Mouse (Mus musculus): ENCODE measurements around the gene Rfc2. TPM values are rescaled to one million over a fixed set of nuclear protein-coding genes. Genes with fewer than 3 reads are reported as not detected.

Gene Rfc2
- 100 to 1,000 TPM in 1 of 2 experiments, 10 to 100 TPM in 1; 89.2 to 101 TPM for total RNA-seq (2023)

DNA sequence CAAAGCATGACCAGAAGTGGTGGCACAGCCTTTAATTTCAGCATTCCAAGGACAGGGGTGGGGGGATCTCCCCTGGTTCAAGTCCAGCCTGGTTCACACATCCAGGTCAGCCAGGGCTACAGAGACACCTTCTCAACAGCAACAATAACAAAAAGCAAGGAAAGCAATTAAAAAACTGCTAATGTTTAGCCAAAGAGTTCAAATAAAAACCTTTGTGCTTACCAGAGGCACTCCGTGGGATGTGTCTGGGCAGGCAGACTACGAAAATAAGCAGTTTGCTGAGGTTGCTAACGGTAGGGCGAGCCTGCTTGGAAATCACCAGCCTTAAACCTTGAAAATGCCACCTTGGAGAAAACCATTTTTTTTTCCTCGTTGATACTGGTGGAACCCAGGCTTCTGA, at the start of gene Rfc2:
Gene Rfc2 (plus strand): TSS at position 221 of the 400 bp plus-strand sequence.

GRCm38 (mm10) chr5:134552110-134552972, 28.8 kb upstream of the Rfc2 start, which contains the start of gene Clip2:
TSS of gene Clip2 (minus strand) at chr5:134552434.

GRCm38 (mm10) chr5:134560071-134560449, 21.1 kb upstream of the Rfc2 start, which contains the start of gene Syna:
TSS of gene Syna (minus strand) at chr5:134560171.

GRCm38 (mm10) chr5:134614802-134615201, 33.6 kb downstream of the Rfc2 start, which contains the start of gene Lat2:
TSS of gene Lat2 (minus strand) at chr5:134615025.

GRCm38 (mm10) chr5:134639269-134639682, 58.1 kb downstream of the Rfc2 start, which contains the start of gene Eif4h:
TSS of gene Eif4h (minus strand) at chr5:134639490.

Other genes with a start within 250 kb of the Rfc2 start
- 10 to 100 TPM in 1 of 2 experiments, 1 to 10 TPM in 1; 8.8 to 14.1 TPM for gene Gtf2ird1, start 124.7 kb upstream of the Rfc2 start, total RNA-seq (2023)
- 1 to 10 TPM; 8.3 to 8.8 TPM for gene Clip2, start 28.9 kb upstream of the Rfc2 start, total RNA-seq (2023)
- gene Syna, start 21.2 kb upstream of the Rfc2 start, total RNA-seq (2023) = not detected
- gene Lat2, start 33.7 kb downstream of the Rfc2 start, total RNA-seq (2023) = 10 to 100 TPM; 40.3 to 42.8 TPM
- 100 to 1,000 TPM; 179 to 213 TPM for gene Eif4h, start 58.1 kb downstream of the Rfc2 start, total RNA-seq (2023)
- 10 to 100 TPM in 1 of 2 experiments, 1 to 10 TPM in 1; 7.4 to 11.5 TPM for gene Limk1, start 107.2 kb downstream of the Rfc2 start, total RNA-seq (2023)
- gene Eln, start 166.0 kb downstream of the Rfc2 start, total RNA-seq (2023) = not detected

All from neutrophil, adult 59 days (primary cell).